Mouse (Mus musculus) ES-Bruce4 (cell line): ENCODE measurements at regions not wholly inside any gene's neighbourhood (a gene's known extent, or its start where the extent isn't known, plus 50 kb on each side); places are given as distances from the start of the nearest gene placed in this dataset.

ENCODE experiments used
- H3K27ac ChIP-seq: 2 replicates; pipeline ENCODE4 v1.5.1; 2012; ENCODE audit warnings: low read length, inconsistent platforms; ENCODE audit not compliant: insufficient read depth
- H3K27me3 ChIP-seq: 2 replicates; pipeline ENCODE4 v1.6.1; 2012; ENCODE audit warnings: mild to moderate bottlenecking, low read length, inconsistent platforms; ENCODE audit not compliant: control insufficient read depth, poor library complexity, insufficient read depth, severe bottlenecking
- H3K36me3 ChIP-seq: 2 replicates; pipeline ENCODE4 v1.6.1; 2012; ENCODE audit warnings: inconsistent platforms, mild to moderate bottlenecking, low read length, moderate library complexity; ENCODE audit not compliant: control insufficient read depth, poor library complexity, insufficient read depth, severe bottlenecking
- H3K4me1 ChIP-seq: one replicate; pipeline ENCODE4 v1.8.1; 2011; ENCODE audit warnings: low read length; ENCODE audit not compliant: control insufficient read depth, insufficient read depth
- H3K4me3 ChIP-seq: 2 replicates; pipeline ENCODE4 v1.5.1; 2011; ENCODE audit warnings: low read depth, mild to moderate bottlenecking, low read length
- H3K9ac ChIP-seq: 2 replicates; pipeline ENCODE4 v1.6.1; 2012; ENCODE audit warnings: low read depth, mild to moderate bottlenecking, inconsistent platforms; ENCODE audit not compliant: poor library complexity, severe bottlenecking
- H3K9me3 ChIP-seq: replicated peaks from 2 replicates; pipeline ENCODE4 v1.6.1; 2012; ENCODE audit warnings: mild to moderate bottlenecking, low read length, inconsistent platforms; ENCODE audit not compliant: control insufficient read depth, poor library complexity, insufficient read depth, severe bottlenecking
- CTCF ChIP-seq: IDR thresholded peaks from one replicate; pipeline ENCODE4 v1.8.1; 2011; ENCODE audit warnings: low read depth, low read length
- EP300 ChIP-seq: IDR thresholded peaks from 2 replicates; pipeline ENCODE4 v1.6.1; 2011; ENCODE audit warnings: low read depth, low read length; ENCODE audit not compliant: insufficient read depth
- POLR2A ChIP-seq: IDR thresholded peaks from one replicate; pipeline ENCODE4 v1.8.1; 2011; ENCODE audit warnings: low read length; ENCODE audit not compliant: insufficient read depth

- no peak overlapping the region for H3K9ac ChIP-seq
- no peak overlapping the region for H3K4me3 ChIP-seq
Observed at GRCm38 (mm10) chr4:45642604-45643003, 110.3 kb upstream of the Shb start.

GRCm38 (mm10) chr4:45641272-45641671, 109.0 kb upstream of the Shb start:
- Histone ChIP-seq H3K36me3 (no peaks in the 10 kb centered on the region), H3K9me3 (no peaks in the 10 kb centered on the region), H3K27me3 (no peaks in the 10 kb centered on the region; the same call in 1 of the 2 replicates), H3K27ac (no peak overlapping the region), H3K9ac (no peak overlapping the region), H3K4me1 (no peaks in the 10 kb centered on the region), H3K4me3 (no peak overlapping the region)
- no peak for TF ChIP-seq EP300
- TF ChIP-seq CTCF: no peak
- TF ChIP-seq POLR2A: no peak

More at GRCm38 (mm10) chr4:45642604-45643003, 110.3 kb upstream of the Shb start:
- Histone ChIP-seq H3K27ac (no peak overlapping the region), H3K36me3 (no peaks in the 10 kb centered on the region), H3K9me3 (no peaks in the 10 kb centered on the region), H3K27me3 (no peaks in the 10 kb centered on the region; the same call in 1 of the 2 replicates), H3K4me1 (no peaks in the 10 kb centered on the region)
- TF ChIP-seq POLR2A (no peak), CTCF (no peak), EP300 (no peak)

GRCm38 (mm10) chr4:45640713-45641112, 108.4 kb upstream of the Shb start:
- TF ChIP-seq CTCF: no peak
- no peak for TF ChIP-seq POLR2A
- TF ChIP-seq EP300: no peak
- H3K27ac ChIP-seq: no peak overlapping the region
- H3K4me3 ChIP-seq: no peak overlapping the region
- no peaks in the 10 kb centered on the region for H3K4me1 ChIP-seq
- no peaks in the 10 kb centered on the region for H3K9me3 ChIP-seq
- H3K27me3 ChIP-seq: no peaks in the 10 kb centered on the region; the same call in 1 of the 2 replicates
- H3K9ac ChIP-seq: no peak overlapping the region
- no peaks in the 10 kb centered on the region for H3K36me3 ChIP-seq

- H3K27me3 ChIP-seq: no peaks in the 10 kb centered on the region
- no peak for TF ChIP-seq POLR2A
- TF ChIP-seq EP300: no peak
- TF ChIP-seq CTCF: no peak
- no peaks in the 10 kb centered on the region for H3K4me1 ChIP-seq
- no peaks in the 10 kb centered on the region for H3K9me3 ChIP-seq
- H3K4me3 ChIP-seq: no peak overlapping the region
- no peaks in the 10 kb centered on the region for H3K36me3 ChIP-seq
- no peak overlapping the region for H3K9ac ChIP-seq
- no peak overlapping the region for H3K27ac ChIP-seq
Observed at GRCm38 (mm10) chr4:45639397-45640034, 107.2 kb upstream of the Shb start.

- H3K4me3 ChIP-seq: no peak overlapping the region
- H3K9ac ChIP-seq: no peak overlapping the region
- no peaks in the 10 kb centered on the region for H3K4me1 ChIP-seq
- no peaks in the 10 kb centered on the region for H3K9me3 ChIP-seq
- no peak for TF ChIP-seq EP300
- no peak for TF ChIP-seq POLR2A
- no peak for TF ChIP-seq CTCF
- H3K27ac ChIP-seq: no peak overlapping the region
- no peaks in the 10 kb centered on the region for H3K27me3 ChIP-seq
- H3K36me3 ChIP-seq: no peaks in the 10 kb centered on the region
Observed at GRCm38 (mm10) chr4:45638411-45638810, 106.1 kb upstream of the Shb start.

- no peaks in the 10 kb centered on the region for H3K36me3 ChIP-seq
- H3K9ac ChIP-seq: no peak overlapping the region
- H3K9me3 ChIP-seq: no peaks in the 10 kb centered on the region
- no peaks in the 10 kb centered on the region for H3K27me3 ChIP-seq
- no peak overlapping the region for H3K27ac ChIP-seq
- H3K4me1 ChIP-seq: no peaks in the 10 kb centered on the region
- TF ChIP-seq POLR2A (no peak), CTCF (no peak), EP300 (no peak)
- no peak overlapping the region for H3K4me3 ChIP-seq
Observed at GRCm38 (mm10) chr4:45631276-45632045, 99.2 kb upstream of the Shb start.
